In the genomic region with DNA sequence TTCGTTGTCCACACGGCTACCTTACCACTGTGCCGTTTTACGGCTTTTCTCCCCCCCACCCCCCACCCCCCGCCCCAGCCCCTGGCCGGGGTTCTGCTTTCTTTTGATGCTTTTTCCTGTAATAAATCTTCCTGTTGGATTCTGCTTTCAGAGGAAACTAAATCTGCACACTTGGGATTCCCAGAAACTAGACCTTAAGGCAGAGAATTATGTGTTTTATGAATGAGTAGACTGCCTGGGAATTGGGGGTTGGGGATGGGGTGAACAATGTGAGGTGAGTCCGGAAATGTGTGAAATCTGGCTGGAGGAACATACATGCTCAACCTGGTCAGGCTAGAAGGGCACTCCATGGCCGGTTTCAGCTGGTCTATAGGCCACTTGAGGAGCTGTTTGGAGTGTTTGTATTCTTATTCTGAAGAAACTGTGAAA, we compare ENCODE assay signal across 21 mouse cellular contexts. TPM values are rescaled to one million over a fixed set of nuclear protein-coding genes. Genes with fewer than 3 reads are reported as not detected.
DNase-seq lines count a peak whose midpoint lies in the region; ATAC-seq and TF ChIP-seq lines count a peak whose summit lies in the region.
"Had no signal": no experiment of that assay in that cellular context is flagged by ENCODE, and none has a peak within 500 bp of the region (broad histone marks: within the 10 kb centered on the region; RNA-seq: fewer than 3 reads in every experiment).

No protein-coding gene starts in this region.

- H3K4me2 ChIP-seq in limb, embryonic 12.5 days: peak overlapping the region; percentile 40
- no peak overlapping the region for H3K4me2 ChIP-seq in midbrain, postnatal 0 days (ENCODE audit: low read depth, low read length, poor library complexity, severe bottlenecking)
- H3K4me2 ChIP-seq: neural tube, embryonic 12.5 days had no signal

- H3K9ac ChIP-seq in limb, embryonic 12.5 days (replicated peaks): no peak overlapping the region
- no peak overlapping the region for H3K9ac ChIP-seq in midbrain, postnatal 0 days (replicated peaks; ENCODE audit: low read length, poor library complexity, severe bottlenecking)
- H3K9ac ChIP-seq: neural tube, embryonic 12.5 days had no signal

- WGBS in limb, embryonic 12.5 days: 8% methylated on average over 8 of the region's 8 CpGs
- 86% methylated on average over 8 of the region's 8 CpGs for WGBS in midbrain, postnatal 0 days

- H3K4me1 ChIP-seq in limb, embryonic 12.5 days (replicated peaks): peaks cover 19% of the 10 kb centered on the region
- peaks cover 3% of the 10 kb centered on the region for H3K4me1 ChIP-seq in midbrain, postnatal 0 days (ENCODE audit: insufficient read depth, low read length)

- no peaks in the 10 kb centered on the region for H3K9me3 ChIP-seq in limb, embryonic 12.5 days
- H3K9me3 ChIP-seq in midbrain, postnatal 0 days (ENCODE audit: low read length): no peaks in the 10 kb centered on the region
- H3K9me3 ChIP-seq: heart, embryonic 10.5 days; neural tube, embryonic 12.5 days had no signal

- H3K27me3 ChIP-seq in limb, embryonic 12.5 days: peaks cover 8% of the 10 kb centered on the region; the same call in 1 of the 2 replicates
- H3K27me3 ChIP-seq in midbrain, postnatal 0 days (ENCODE audit: insufficient read depth, low read length): no peaks in the 10 kb centered on the region
- H3K27me3 ChIP-seq: neural tube, embryonic 12.5 days had no signal

- no peak for TF ChIP-seq CTCF in midbrain, postnatal 0 days (IDR thresholded peaks at IDR 0.05)

- peak overlapping the region; percentile 64 for H3K27ac ChIP-seq in limb, embryonic 12.5 days
- H3K27ac ChIP-seq in midbrain, postnatal 0 days (ENCODE audit: low read depth, low read length): no peak overlapping the region
- H3K27ac ChIP-seq: heart, embryonic 10.5 days; hindbrain, postnatal 0 days; layer of hippocampus, adult 2 months; left cerebral cortex, adult 2 months; neural tube, embryonic 12.5 days had no signal

- peak; percentile 71 for ATAC-seq in limb, embryonic 12.5 days (ENCODE audit: insufficient number of reproducible peaks, insufficient read depth, low FRiP score, low TSS enrichment, low read depth)
- ATAC-seq in midbrain, postnatal 0 days (ENCODE audit: low FRiP score): no peak
- ATAC-seq: forebrain, embryonic 14.5 days; hindbrain, postnatal 0 days; midbrain, embryonic 16.5 days had no signal

- DNase-seq in kidney, adult 9 months: peak; percentile 5
- DNase-seq in kidney, postnatal 36 days: no peak
- peak; percentile 34 for DNase-seq in embryo, embryonic 11.5 days (ENCODE audit: low read depth, low spot score)
- DNase-seq in lung, postnatal 10 days: peak; percentile 60
- no peak for DNase-seq in midbrain, postnatal 0 days (ENCODE audit: low spot score)
- DNase-seq in gastrocnemius, adult 8-10 months (ENCODE audit: low spot score in 2 of 2): no peak
- no peak for DNase-seq in urinary bladder, postnatal 4 days (ENCODE audit: low spot score in 2 of 2)
- DNase-seq: cerebellum, adult 11 months had no signal

- no peaks in the 10 kb centered on the region for H3K36me3 ChIP-seq in limb, embryonic 12.5 days
- H3K36me3 ChIP-seq in midbrain, postnatal 0 days (ENCODE audit: insufficient read depth, low read length): no peaks in the 10 kb centered on the region
- H3K36me3 ChIP-seq: heart, embryonic 10.5 days; neural tube, embryonic 12.5 days had no signal

- no peak overlapping the region for H3K4me3 ChIP-seq in limb, embryonic 12.5 days (replicated peaks)
- H3K4me3 ChIP-seq in midbrain, postnatal 0 days (ENCODE audit: low read depth, low read length): no peak overlapping the region
- H3K4me3 ChIP-seq: heart, embryonic 10.5 days; layer of hippocampus, adult 2 months; left cerebral cortex, adult 2 months; neural tube, embryonic 12.5 days had no signal

RNA-seq across cellular contexts. Expression of a gene that starts 4.2 kb away (rescaled TPM):
- 0.06 TPM in 1 of 2 replicates, not detected in the other for polyA plus RNA-seq in limb, embryonic 12.5 days (2016; fragmentation: Nextera tagmentation; extraction: Ambion mirVana)
- not detected in 2 replicates for total RNA-seq in midbrain, postnatal 0 days (2014; rRNA removed)
- 0.20 and 0.39 TPM in 2 replicates for polyA plus RNA-seq in midbrain, postnatal 0 days (2015; fragmentation: Nextera tagmentation; extraction: Ambion mirVana)
- not detected for total RNA-seq in gastrocnemius, adult 8-10 months (2022)
- total RNA-seq: gastrocnemius, adult 18-20 months; heart, postnatal 25 days; hindbrain, postnatal 0 days; layer of hippocampus, adult 2 months; left cerebral cortex, adult 2 months; liver, adult 2 months; megakaryocyte progenitor cell, adult 5-6 weeks had no signal
- polyA plus RNA-seq: forebrain, embryonic 14.5 days; liver, adult 2 months; midbrain, embryonic 16.5 days; neural tube, embryonic 12.5 days had no signal

RNA-seq across cellular contexts. Expression of a gene that starts 4.2 kb away (rescaled TPM):
- polyA plus RNA-seq in limb, embryonic 12.5 days (2016; fragmentation: Nextera tagmentation; extraction: Ambion mirVana): not detected in 2 replicates
- total RNA-seq in midbrain, postnatal 0 days (2014; rRNA removed): not detected in 2 replicates
- not detected in 2 replicates for polyA plus RNA-seq in midbrain, postnatal 0 days (2015; fragmentation: Nextera tagmentation; extraction: Ambion mirVana)
- total RNA-seq in gastrocnemius, adult 8-10 months (2022): not detected
- total RNA-seq: common myeloid progenitor, adult 5-6 weeks; gastrocnemius, adult 18-20 months; heart, postnatal 25 days; hindbrain, postnatal 0 days; layer of hippocampus, adult 2 months; left cerebral cortex, adult 2 months; liver, adult 2 months; megakaryocyte progenitor cell, adult 5-6 weeks had no signal
- polyA plus RNA-seq: forebrain, embryonic 14.5 days; hindbrain, postnatal 0 days; liver, adult 2 months; midbrain, embryonic 16.5 days; neural tube, embryonic 12.5 days had no signal

RNA-seq across cellular contexts. Expression of a gene that starts 17.9 kb away (rescaled TPM):
- 54.2 and 54.9 TPM in 2 replicates for polyA plus RNA-seq in limb, embryonic 12.5 days (2016; fragmentation: Nextera tagmentation; extraction: Ambion mirVana)
- 32.1 and 33.3 TPM in 2 replicates for total RNA-seq in midbrain, postnatal 0 days (2014; rRNA removed)
- polyA plus RNA-seq in midbrain, postnatal 0 days (2015; fragmentation: Nextera tagmentation; extraction: Ambion mirVana): 59.6 and 60.6 TPM in 2 replicates
- 10 to 100 TPM in 1 of 4 experiments, 1 to 10 TPM in 3; 1.9 to 12.2 (median 6.2) TPM for total RNA-seq in gastrocnemius, adult 8-10 months (2022)

RNA-seq across cellular contexts. Expression of a gene that starts 21.8 kb away (rescaled TPM):
- 12.1 and 12.8 TPM in 2 replicates for polyA plus RNA-seq in limb, embryonic 12.5 days (2016; fragmentation: Nextera tagmentation; extraction: Ambion mirVana)
- total RNA-seq in midbrain, postnatal 0 days (2014; rRNA removed): 0.28 TPM in 1 of 2 replicates, not detected in the other
- polyA plus RNA-seq in midbrain, postnatal 0 days (2015; fragmentation: Nextera tagmentation; extraction: Ambion mirVana): 0.19 and 0.61 TPM in 2 replicates
- under 1 TPM in 2 of 4 experiments, not detected in 2; 0.45 to 0.53 TPM for total RNA-seq in gastrocnemius, adult 8-10 months (2022)
- total RNA-seq: megakaryocyte progenitor cell, adult 5-6 weeks had no signal

RNA-seq across cellular contexts. Expression of a gene that starts 30.9 kb away (rescaled TPM):
- 0.29 TPM in 1 of 2 replicates, not detected in the other for polyA plus RNA-seq in limb, embryonic 12.5 days (2016; fragmentation: Nextera tagmentation; extraction: Ambion mirVana)
- total RNA-seq in midbrain, postnatal 0 days (2014; rRNA removed): not detected in 2 replicates
- 0.25 and 0.28 TPM in 2 replicates for polyA plus RNA-seq in midbrain, postnatal 0 days (2015; fragmentation: Nextera tagmentation; extraction: Ambion mirVana)
- not detected for total RNA-seq in gastrocnemius, adult 8-10 months (2022)
- total RNA-seq: common myeloid progenitor, adult 5-6 weeks; gastrocnemius, adult 18-20 months; hindbrain, postnatal 0 days; megakaryocyte progenitor cell, adult 5-6 weeks had no signal
- polyA plus RNA-seq: neural tube, embryonic 12.5 days had no signal

Comparison
In these comparisons a context has a peak if more than half of its experiments do, and no peak if none do; other contexts are left out.
1. DNase-seq: peak in kidney, adult 9 months (single experiment), embryo, embryonic 11.5 days (single experiment) and lung, postnatal 10 days (single experiment); none in kidney, postnatal 36 days (0 of 2), midbrain, postnatal 0 days (single experiment), gastrocnemius, adult 8-10 months (0 of 2) and urinary bladder, postnatal 4 days (0 of 2).